Mouse (Mus musculus) retina, postnatal 1 day (tissue): ENCODE measurements around the gene Adamts10.
A peak's percentile ranks its signal among the peaks of the same experiment; 100 is the strongest.

Experiments
- DNase-seq: peaks from one replicate; pipeline ENCODE4 v3.0.0-alpha.2; 2012

Gene Adamts10

DNA sequence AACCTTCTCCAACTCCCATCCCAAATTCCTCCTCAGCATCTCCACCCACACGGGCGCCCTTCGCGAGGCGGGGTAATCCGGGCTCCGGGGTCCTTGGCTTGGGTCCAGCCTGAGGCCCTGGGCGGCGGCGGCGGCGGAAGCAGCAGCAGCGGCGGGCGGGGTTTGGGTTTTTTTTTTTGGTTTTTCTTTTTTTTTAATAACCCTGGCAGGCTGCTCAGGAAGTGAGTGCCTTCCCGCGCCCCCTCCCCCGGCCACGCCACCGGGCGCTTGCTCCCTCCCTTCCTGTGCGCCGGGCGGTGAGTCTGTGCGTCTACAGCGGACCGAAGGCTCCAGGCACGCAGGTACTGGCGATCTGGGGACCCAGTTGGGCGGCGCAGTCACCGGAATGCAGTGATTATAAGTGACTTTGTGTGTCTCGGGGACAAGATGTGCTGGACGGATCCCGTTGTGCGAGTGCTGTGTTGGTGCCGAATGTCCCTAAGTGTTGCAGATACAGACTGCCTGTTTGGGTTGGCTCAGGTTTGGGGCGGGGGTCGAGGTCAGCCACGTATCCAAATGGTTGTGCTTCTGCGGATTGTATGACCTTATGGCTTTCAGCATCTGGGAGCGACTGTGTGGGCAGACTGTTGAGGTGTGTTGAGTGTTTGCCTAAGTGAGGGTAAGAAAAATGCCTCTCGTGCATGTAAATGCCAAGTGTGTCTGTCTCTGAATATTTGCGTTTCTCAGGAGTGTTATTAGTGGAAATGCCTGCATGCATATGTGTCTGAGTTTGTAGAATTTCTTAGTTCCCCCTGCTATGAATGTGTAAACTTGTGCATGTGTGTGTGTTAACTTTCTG, at the start of gene Adamts10:
TSS of gene Adamts10 (plus strand) at position 287 of the 838 bp plus-strand sequence.
- peak; percentile 82 for DNase-seq

DNA sequence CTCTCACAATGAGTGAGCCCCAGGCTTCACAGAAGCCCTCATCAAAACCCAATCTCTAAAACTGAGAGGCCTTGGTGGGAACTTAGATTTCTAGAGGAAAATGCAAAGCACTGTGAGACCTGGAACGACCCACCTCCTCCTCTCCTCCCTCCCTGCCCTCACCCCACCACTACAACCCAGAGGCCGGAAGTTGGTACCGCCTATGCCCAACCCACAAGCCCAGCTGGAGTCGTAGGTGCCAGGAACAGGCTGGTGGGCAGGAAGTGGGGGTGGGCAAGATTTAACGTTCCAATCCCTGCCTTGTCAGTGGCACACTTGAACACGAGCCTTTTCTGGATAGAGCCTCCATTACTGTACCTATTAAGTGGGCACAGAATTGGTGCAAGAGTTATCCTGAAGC, 40.0 kb upstream of the Adamts10 start:
- no peak for DNase-seq

DNA sequence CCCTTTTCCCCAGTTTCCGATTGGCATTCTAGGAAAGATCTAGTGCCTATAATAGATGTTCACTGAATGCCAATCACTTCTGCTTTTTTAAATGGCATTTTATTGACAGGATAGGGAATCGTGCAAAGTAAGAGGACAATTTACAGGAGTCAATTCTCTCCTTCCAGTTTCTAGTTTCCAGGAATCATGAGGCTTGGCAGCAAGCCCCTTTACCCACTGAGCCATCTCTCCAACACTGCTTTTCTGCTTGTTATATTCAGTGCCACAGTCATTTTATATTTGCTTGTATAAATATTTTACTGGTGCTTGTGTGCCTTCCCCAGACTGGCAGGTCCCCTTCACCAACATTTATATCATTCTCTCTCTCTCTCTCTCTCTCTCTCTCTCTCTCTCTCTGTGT, 36.8 kb upstream of the Adamts10 start:
- DNase-seq = no peak

DNA sequence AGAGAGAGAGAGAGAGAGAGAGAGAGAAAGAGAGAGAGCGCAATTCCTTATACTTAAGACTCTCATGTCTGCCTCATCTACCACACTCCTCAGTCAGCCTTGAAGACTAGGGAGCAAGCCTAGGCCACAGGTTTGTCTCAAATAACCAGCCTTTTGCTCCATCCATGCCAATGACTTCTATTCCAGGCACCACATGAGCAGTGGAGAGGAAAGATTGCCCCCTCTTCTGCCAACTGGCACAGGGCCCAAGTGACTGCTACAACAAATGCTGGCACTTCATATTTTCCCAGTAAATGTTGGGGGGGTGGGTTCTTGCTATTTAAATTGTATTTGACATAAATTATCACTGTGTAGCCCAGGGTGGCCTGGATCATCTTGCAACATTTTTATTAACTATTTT, 36.4 kb upstream of the Adamts10 start:
- no peak for DNase-seq

DNA sequence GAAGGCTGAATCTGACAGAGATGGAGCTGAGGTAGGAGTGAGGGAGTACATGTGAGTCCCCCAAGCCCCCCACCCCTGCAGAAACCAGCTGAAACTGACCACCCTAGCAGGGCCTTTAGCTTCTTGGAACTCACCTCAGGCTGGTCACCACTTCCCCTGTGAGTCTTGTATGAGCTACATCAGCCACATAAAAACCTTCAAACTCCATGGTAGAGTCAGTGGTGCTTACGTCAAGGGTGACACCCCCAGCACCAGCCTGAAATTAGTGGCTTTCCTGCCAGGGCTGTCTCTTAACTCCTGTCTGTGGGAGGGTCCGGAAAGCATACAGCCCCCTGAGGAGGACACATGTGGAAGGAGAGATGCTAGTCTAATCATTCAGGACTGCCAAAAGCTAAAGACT, 32.6 kb upstream of the Adamts10 start:
- no peak for DNase-seq

DNA sequence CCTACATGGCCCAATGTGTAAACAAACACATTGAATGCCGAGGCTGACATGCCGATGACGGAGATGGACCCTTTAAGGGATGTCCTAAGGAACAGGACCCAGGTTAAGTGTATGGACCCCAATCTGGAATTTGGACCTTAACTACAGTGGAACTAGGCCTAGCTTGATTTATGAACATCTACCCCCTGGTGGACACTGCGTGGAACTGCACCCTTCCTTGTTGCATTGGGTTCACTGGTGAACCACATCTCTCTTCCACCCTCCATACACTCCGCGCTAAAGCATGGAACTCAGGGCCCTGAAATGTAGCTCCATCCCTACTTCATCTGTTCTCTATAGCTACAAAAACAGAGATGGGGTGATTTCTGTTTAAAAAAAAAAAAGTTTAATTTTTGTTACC, 30.9 kb upstream of the Adamts10 start:
- DNase-seq = peak; percentile 55

DNA sequence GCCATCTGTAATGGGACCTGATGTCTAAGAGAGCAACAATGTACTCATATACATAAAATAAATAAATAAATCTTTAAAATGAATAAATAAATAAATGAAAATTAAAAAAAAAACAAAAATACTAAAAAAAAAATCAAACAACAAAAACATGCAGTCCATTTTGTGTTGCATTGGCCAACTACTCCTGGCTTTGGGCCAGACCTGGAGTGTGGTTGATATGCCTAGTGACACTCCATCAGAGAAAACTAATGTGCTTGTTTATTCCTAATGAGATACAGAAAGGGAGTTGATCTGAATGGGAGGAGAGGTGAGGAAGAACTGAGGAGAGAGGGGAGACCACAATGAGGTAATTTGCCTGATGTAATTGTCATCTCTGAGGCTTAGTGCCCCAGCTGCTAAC, 29.4 kb upstream of the Adamts10 start:
- DNase-seq = no peak

DNA sequence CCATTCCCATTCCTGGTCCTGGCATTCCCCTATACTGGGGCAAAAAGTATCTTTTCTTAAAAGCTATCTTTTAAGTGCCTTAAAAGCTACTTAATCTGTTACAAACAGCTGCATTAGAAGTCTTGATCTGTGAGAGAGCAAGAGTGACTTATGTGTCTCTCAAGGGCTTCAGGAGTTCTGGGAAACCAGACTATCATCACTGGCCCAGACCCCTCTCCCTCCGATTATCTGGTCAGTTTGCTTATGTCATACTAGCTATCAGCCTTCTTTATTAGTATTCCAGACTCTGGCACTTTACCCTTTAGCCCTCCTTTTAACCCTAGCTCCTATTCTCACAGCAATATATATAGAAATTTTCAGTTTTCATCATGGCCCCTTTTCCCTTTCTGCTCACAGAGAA, 25.1 kb upstream of the Adamts10 start:
- no peak for DNase-seq

DNA sequence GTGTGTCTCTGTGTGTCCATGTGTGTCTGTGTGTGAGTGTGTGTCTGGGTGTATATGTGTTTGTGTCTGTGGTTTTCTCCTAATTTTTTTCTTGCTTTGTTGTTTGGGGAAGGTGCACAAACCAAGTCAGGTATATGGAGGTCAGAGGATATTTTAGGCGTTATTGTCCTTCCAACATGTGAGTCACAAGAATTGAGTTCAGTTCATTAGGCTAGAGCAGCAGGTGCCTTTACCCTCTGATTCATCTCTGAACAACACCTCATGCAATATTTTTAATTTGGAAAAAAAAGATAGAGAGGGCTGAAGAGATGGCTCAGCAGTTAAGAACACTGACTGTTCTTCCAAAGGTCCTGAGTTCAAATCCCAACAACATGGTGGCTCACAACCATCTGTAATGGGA, 15.6 kb upstream of the Adamts10 start:
- no peak for DNase-seq

DNA sequence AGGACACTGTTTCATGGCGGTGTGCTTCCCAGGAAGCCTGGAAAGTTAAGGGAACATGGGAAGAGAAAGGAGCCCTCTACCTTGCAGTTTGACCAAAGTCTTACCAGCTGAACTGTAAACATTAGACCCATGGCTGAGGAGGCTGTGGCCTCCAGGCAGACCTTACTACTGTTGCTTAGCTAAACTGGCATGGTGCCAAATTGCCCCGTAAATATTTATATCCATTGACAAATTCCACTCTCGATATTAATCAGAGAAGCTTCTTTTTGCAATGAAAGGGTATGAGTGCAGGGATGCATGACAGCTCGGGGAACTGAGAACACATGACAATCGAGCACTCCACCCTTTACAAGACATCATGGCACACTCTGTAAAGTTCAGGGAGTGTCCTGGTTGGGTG, 13.8 kb upstream of the Adamts10 start:
- DNase-seq = no peak

DNA sequence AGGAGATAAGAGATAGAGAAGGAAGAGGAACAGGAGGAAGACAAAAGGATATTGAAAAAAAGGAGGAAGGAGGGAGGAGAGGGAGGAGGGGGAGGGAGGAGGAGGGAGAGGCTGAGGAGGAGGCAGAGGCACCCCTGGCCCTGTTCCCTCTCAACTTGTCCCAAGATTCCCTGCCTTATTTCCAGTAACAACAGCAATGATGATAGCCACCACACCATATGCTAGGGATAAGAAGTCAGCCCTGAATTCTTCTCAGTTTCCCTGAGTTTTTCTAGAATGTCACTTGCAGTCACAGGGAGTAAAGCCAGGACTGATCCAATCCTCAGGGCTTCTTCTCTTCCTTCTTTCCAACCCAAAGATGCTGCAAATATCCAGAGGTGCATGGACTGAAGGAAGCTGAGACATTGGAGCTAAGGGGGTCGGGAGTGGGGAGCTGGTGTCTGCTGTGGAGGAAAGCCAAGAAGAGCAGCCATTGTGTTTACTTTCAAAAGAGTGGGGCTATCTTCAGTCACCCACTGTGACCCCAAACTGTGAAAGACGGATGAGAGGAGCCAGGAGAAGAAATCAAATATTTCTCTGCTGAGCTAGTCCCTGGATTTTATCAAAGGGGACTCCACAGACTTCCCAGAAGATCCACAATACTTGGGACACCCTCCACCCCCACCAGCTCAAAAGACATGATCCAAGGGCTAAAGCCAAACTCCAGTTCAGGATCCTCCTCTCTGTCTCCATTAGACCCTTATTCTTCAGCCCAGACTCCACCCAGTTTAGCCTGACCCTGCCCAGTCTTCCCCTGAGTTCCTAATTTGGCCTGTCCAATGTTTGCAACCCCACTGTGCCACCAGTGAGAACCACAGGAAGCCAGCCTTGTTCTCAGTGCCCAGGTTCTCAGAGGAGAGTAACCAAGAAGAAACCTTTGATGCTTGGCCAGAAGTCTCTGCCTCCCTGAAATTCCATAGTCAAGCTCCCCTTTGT, 11.3 kb upstream of the Adamts10 start:
- no peak for DNase-seq

DNA sequence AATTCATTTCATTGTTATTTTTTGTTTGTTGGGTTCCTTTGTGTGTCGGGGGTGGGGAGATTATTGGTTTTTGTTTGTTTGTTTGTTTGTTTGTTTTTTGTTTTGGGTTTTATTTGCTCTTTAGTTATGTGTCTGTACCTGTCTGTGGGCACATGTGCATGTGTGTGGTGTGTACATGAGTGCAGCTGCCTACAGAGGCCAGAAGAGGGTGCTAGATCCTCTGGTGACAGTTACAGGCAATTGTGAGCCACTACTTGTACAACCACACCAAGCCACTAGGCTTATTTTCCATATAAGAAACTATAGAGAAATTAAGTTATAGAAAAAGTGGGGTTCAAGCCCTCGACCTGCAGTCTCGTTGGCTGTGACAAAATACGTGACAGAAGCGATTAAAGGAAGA, 10.1 kb upstream of the Adamts10 start:
- DNase-seq = no peak

DNA sequence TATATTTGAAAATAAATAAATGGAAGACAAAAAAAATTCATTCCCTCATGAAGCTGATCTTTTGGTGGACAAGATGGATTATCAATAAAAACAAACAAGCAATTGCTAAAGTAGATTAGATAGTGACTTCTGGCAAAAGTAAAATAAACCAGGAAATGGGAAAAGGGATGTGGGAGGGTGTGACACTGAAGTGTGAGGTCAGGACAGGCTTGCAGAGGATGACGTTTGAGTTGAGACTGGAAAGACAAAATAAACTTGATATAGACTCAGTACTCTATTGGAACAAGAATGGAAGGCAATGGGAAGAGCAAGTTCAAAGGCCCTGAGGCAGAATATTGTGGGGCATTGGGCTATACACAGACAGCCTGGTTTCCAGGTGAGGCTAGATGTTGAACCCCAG, 3.6 kb upstream of the Adamts10 start:
- no peak for DNase-seq

DNA sequence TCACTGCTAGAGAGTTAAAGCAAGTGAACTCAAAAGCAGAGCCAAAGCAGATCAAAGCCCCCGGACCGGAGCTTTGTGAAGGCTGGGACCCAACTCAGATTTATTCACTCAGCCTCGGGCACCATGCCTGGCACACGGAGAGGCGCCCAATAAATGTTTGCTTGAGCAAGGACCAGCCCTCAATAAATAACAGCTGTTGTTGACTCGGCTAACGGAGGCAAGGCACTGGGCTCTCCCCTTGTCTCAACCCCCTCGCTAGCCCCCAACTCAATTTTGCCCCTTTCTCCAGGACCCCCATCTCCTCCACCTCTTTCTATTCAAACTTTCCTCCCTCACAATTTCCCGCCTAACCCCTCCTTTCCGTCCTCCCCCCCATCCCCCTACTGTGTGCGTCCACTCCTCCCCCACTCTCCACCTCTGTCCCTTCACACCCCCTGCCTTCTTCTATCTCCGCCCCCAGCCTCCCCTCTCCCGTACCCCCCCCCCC, 530 bp upstream of the Adamts10 start:
- DNase-seq = no peak

DNA sequence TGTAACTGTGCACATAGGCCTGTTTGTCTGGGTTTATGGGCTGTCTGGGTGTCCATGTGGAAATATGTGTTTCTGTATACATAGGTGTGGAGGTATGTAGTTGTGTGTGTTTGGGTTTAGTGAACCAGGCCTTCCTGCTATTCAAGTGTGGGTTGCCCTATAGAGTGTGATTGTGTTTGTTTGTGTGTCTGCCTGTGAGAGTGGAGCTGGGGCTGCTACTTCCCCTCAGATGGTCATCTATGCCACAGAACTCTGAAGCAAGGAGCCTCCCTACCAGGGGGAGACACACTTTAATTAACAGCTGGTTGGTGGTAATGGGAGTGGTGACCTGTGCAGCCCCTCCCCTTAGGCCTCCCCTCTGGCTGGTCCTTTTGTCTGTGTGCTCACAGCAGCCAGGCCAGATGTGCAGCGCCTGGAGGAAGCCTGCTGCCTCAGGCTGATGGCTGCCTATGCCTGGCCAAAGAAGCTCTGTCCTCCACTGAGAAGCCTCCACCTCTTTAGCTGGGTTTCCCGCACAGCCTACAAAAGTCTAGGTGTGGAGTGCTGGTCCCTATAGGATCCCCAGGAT, 886 bp downstream of the Adamts10 start:
- peak; percentile 27 for DNase-seq

DNA sequence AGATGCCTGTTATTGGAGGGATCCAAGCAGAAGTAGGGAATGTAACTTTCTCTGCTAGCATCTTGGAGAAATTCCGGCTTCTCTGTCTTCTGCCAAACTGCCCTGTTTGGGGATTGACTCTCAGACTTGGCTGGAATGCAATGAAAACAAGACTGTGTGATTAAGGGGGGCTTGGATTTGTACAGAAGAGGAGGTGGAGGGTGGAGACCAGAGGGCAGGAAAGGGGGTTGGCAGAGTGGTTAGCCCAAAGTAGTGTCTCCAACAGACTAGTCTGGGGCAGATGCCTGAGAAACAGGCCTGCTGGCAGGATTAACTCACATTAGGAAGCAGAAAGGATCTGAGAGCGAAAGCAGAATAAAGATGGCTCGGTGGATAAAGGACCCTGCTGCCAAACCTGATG, 2.5 kb downstream of the Adamts10 start:
- DNase-seq = no peak

DNA sequence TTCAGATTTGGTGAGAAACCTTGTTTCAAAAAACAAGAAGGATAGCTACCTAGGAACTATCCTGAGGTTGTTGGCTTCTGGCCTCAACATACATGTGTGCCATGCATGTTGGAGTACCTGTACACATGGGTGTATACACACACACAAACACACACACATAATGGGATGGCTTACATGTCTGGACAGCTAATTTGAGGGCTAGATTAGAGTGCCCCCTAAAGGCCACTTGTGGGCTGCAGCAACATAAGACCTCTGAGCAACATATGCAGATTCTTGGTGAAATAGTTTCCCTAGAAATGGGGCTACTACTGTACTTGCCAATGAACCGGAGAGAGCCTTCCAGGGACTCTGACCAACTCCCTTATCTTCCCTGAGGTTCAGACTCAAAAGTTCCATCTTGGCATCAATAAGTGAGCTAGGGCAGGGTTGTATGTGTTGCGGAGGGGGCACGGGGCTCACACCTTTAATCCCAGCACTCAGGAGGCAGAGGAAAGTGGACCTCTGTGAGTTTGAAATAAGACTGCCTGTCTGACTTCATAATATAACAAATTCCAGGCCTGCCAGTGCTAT, 15.2 kb downstream of the Adamts10 start:
- DNase-seq = peak; percentile 66

DNA sequence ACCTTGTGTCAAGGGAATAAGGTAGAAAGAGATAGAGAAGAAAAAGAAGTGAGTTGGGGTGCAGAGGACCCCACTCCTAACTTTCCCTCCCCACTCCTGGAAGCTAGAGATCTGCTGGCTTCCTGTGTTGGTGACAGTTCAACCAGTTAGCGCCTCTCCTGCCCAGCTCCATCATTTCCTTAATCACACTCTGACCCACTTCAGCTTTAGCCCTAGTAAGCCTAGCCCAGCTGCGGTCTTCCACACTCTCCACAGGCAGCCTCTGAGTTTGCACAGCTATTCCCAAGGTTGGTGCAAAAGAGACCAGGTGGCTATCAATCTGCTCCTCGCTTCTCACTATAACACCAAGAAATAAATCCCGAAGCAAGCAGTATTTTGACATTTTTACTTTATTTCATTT, 15.9 kb downstream of the Adamts10 start:
- DNase-seq = no peak

DNA sequence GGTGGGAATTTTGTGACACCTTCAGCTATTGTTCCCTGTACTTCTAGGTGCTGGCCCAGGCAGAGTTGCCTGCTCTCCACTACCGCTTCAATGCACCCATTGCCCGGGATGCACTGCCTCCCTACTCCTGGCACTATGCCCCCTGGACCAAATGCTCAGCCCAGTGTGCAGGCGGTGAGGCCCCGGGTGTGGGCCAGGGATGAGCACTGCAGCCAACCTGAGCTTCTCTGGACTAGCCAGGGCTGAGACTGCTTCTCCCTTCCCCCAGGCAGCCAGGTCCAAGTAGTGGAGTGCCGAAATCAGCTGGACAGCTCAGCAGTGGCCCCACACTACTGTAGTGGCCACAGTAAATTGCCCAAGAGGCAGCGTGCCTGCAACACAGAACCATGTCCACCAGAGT, 25.2 kb downstream of the Adamts10 start:
- DNase-seq = no peak

DNA sequence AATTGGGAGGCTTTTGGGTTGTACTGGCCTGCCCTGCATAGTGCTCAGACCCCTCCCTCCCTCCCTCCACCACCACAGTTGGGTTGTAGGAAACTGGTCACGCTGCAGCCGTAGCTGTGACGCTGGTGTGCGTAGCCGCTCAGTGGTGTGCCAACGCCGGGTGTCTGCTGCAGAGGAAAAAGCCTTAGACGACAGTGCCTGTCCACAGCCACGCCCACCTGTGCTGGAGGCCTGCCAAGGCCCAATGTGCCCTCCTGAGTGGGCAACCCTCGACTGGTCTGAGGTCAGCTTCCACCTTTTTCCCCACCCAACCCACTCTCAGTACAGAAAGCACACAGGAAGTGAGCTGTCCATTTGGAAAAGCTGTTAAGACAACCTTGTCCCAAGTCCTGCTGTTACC, 26.4 kb downstream of the Adamts10 start:
- DNase-seq = no peak

DNA sequence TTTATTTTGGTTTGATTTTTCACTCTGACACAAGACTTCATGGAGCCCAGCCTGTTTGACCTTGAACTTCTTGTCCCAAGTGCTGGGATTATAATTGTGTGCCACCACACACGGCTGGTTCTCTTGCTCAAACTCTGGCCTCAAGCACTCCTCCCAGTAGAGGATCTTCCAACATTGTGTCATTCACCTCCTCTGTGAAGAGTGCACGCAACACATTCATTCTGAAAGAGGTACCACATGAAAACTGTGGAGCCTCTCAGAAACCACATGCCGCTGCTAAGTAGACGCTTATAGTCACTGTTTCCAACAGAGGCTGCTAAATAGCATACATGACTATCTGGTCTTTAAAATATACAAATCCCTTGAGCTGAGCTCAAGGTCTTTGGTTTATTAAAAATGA, 28.1 kb downstream of the Adamts10 start:
- no peak for DNase-seq

DNA sequence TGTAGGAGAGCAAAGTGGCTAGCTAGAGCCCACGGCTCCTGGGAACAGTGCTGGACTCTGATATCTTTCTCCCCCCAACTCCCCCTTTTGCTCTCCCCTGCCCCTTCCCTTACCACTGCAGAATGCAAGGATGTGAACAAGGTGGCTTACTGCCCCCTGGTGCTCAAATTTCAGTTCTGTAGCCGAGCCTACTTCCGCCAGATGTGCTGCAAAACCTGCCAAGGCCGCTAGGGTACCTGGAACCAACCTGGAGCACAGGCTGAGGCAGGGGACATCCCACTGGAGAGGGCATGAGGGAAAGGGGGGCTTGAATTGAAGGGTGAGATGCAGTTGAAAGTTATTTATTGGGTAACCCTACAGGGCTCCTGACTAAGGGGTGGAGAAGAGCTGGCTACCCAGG, 29.0 kb downstream of the Adamts10 start:
- DNase-seq = peak; percentile 65

DNA sequence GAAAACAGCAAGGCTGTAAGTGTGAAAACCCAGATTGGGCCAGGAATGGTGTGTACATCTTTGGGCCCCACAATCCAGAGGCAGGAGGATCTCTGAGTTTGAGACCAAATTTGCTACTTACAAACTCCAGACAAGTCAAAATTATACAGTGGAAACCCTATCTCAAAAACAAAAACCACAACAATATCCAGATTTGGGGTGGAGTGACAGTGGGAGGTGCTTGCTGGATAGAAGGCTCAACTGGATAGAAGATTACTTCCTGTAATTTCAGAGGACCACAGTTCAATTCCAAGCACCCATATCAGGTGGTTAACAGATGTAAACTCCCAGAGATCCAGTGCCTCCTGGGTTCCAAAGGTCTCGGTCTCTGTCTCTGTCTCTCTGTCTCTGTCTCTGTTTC, 30.5 kb downstream of the Adamts10 start:
- no peak for DNase-seq
